Mouse (Mus musculus) urinary bladder, adult 2 months (tissue): ENCODE data around the gene Rilp. TPM values are rescaled to one million over a fixed set of nuclear protein-coding genes. Genes with fewer than 3 reads are reported as not detected.

ENCODE experiments used
- DNase-seq: peaks from one replicate; pipeline ENCODE4 v3.0.0; 2022; ENCODE audit warnings: low spot score
- polyA plus RNA-seq: library from polyadenylated mRNA; depleted of rRNA; stranded (reverse); fragments of >200 nt; gene quantifications from 2 replicates; pipeline ENCODE4 v1.2.3, GENCODE M21; 2012; rRNA removed

Rilp gene
- polyA plus RNA-seq, 1 experiment: 6.4 TPM

GRCm38 (mm10) chr11:75557142-75557541, 47.2 kb downstream of the Rilp start:
- no peak for DNase-seq

GRCm38 (mm10) chr11:75558101-75558500, 48.2 kb downstream of the Rilp start:
- no peak for DNase-seq

- DNase-seq: no peak
Observed at GRCm38 (mm10) chr11:75559870-75560504, 50.1 kb downstream of the Rilp start.

- DNase-seq: no peak
Observed at GRCm38 (mm10) chr11:75560530-75561409, 50.9 kb downstream of the Rilp start.

GRCm38 (mm10) chr11:75561410-75561791, 51.5 kb downstream of the Rilp start:
- no peak for DNase-seq

Other genes starting within 250 kb of the Rilp start
- gene Rpa1, start 161.8 kb upstream of the Rilp start, polyA plus RNA-seq: 55.4 and 72.0 TPM in 2 replicates
- 6.7 and 6.8 TPM in 2 replicates for gene Smyd4, start 161.7 kb upstream of the Rilp start, polyA plus RNA-seq
- gene Serpinf1, start 87.4 kb upstream of the Rilp start, polyA plus RNA-seq: 85.3 and 147 TPM in 2 replicates
- gene Serpinf2, start 70.5 kb upstream of the Rilp start, polyA plus RNA-seq: 0.07 and 0.14 TPM in 2 replicates
- gene Wdr81, start 55.4 kb upstream of the Rilp start, polyA plus RNA-seq: 8.5 and 13.0 TPM in 2 replicates
- 12.1 and 12.6 TPM in 2 replicates for gene Tlcd2, start 48.4 kb upstream of the Rilp start, polyA plus RNA-seq
- 75.7 and 79.3 TPM in 2 replicates for gene Prpf8, start 23.3 kb upstream of the Rilp start, polyA plus RNA-seq
- gene Scarf1, start 3.4 kb downstream of the Rilp start, polyA plus RNA-seq: 4.9 and 6.4 TPM in 2 replicates
- 11.3 and 12.5 TPM in 2 replicates for gene Slc43a2, start 21.6 kb downstream of the Rilp start, polyA plus RNA-seq
- gene Pitpna, start 78.0 kb downstream of the Rilp start, polyA plus RNA-seq: 148 and 178 TPM in 2 replicates
- gene Inpp5k, start 120.9 kb downstream of the Rilp start, polyA plus RNA-seq: 61.9 and 68.7 TPM in 2 replicates
- gene Myo1c, start 140.4 kb downstream of the Rilp start, polyA plus RNA-seq: 126 and 135 TPM in 2 replicates
- 84.0 and 86.6 TPM in 2 replicates for gene Crk, start 169.2 kb downstream of the Rilp start, polyA plus RNA-seq
- 334 and 359 TPM in 2 replicates for gene Ywhae, start 222.8 kb downstream of the Rilp start, polyA plus RNA-seq